Mouse (Mus musculus) cortical plate, adult 2 months (tissue): Measurements from ENCODE around the gene Pip4k2a.

Experiments
- CTCF ChIP-seq: fragments of 200-500 bp; IDR thresholded peaks from 2 replicates; pipeline ENCODE4 v1.5.1; 2011; ENCODE audit warnings: mild to moderate bottlenecking, control low read depth, low read length; ENCODE audit not compliant: insufficient read depth; ENCODE audit errors: extremely low read depth
- POLR2A ChIP-seq: fragments of 200-500 bp; IDR thresholded peaks from 2 replicates; pipeline ENCODE4 v1.6.1; 2011; ENCODE audit warnings: mild to moderate bottlenecking, low read length, control low read depth; ENCODE audit not compliant: insufficient read depth; ENCODE audit errors: extremely low read depth

GRCm38 (mm10) chr2:18897742-18898256 is 100.1 kb downstream of the Pip4k2a start:
- no peak for TF ChIP-seq POLR2A
- no peak for TF ChIP-seq CTCF
